Mouse (Mus musculus): ENCODE measurements around the gene Slc2a10.

Gene Slc2a10

GRCm38 (mm10) chr2:165503259-165504203, at the start of gene Slc2a10:
Gene Slc2a10 (plus strand): TSS chr2:165503787.
- no peak for DNase-seq

- no peak for DNase-seq
These were observed 46.9 kb upstream of the Slc2a10 start for GRCm38 (mm10) chr2:165456710-165457109.

GRCm38 (mm10) chr2:165458189-165458588, 45.4 kb upstream of the Slc2a10 start:
- no peak for DNase-seq

- DNase-seq: no peak
These were observed 43.9 kb upstream of the Slc2a10 start for GRCm38 (mm10) chr2:165459663-165460062.

GRCm38 (mm10) chr2:165467824-165468452, 35.6 kb upstream of the Slc2a10 start:
- no peak for DNase-seq

- DNase-seq: no peak
These were observed 33.4 kb upstream of the Slc2a10 start for GRCm38 (mm10) chr2:165470167-165470566.

- DNase-seq: no peak
These were observed 31.6 kb upstream of the Slc2a10 start for GRCm38 (mm10) chr2:165471943-165472342.

GRCm38 (mm10) chr2:165473003-165473402, 30.6 kb upstream of the Slc2a10 start, which contains the start of gene Slc13a3:
Gene Slc13a3 (minus strand): TSS chr2:165473230.
- no peak for DNase-seq

GRCm38 (mm10) chr2:165475412-165475811, 28.2 kb upstream of the Slc2a10 start:
- DNase-seq: no peak

GRCm38 (mm10) chr2:165475850-165476249, 27.7 kb upstream of the Slc2a10 start:
- no peak for DNase-seq

- no peak for DNase-seq
These were observed 21.6 kb upstream of the Slc2a10 start for GRCm38 (mm10) chr2:165482003-165482402.

GRCm38 (mm10) chr2:165484152-165484551, 19.4 kb upstream of the Slc2a10 start:
- DNase-seq: no peak

- no peak for DNase-seq
These were observed 17.8 kb upstream of the Slc2a10 start for GRCm38 (mm10) chr2:165485826-165486225.

GRCm38 (mm10) chr2:165486401-165486800, 17.2 kb upstream of the Slc2a10 start:
- DNase-seq: no peak

- peak; percentile 57 for DNase-seq
These were observed 16.6 kb upstream of the Slc2a10 start for GRCm38 (mm10) chr2:165486881-165487535.

GRCm38 (mm10) chr2:165492648-165493553, 10.7 kb upstream of the Slc2a10 start, which contains the start of gene Trp53rka:
Gene Trp53rka (minus strand): TSS chr2:165493324.
- peak; percentile 86 for DNase-seq

GRCm38 (mm10) chr2:165493587-165494210, 9.9 kb upstream of the Slc2a10 start:
- peak; percentile 29 for DNase-seq

- DNase-seq: no peak
These were observed 9.1 kb upstream of the Slc2a10 start for GRCm38 (mm10) chr2:165494495-165494894.

GRCm38 (mm10) chr2:165496251-165496650, 7.3 kb upstream of the Slc2a10 start:
- DNase-seq: peak; percentile 54

GRCm38 (mm10) chr2:165497706-165498275, 5.8 kb upstream of the Slc2a10 start:
- no peak for DNase-seq

GRCm38 (mm10) chr2:165498816-165499215, 4.8 kb upstream of the Slc2a10 start:
- no peak for DNase-seq
